Mouse (Mus musculus): ENCODE results near the gene Ak6. TPM values are rescaled to one million over a fixed set of nuclear protein-coding genes. Genes with fewer than 3 reads are reported as not detected.

Ak6 gene
- polyA plus RNA-seq, 1 experiment from 2014 or later, result 361 TPM

- H3K9me3 ChIP-seq (replicated peaks), result no peaks in the 10 kb centered on the region
- H3K4me1 ChIP-seq, result no peaks in the 10 kb centered on the region
- H3K27ac ChIP-seq, result no peak overlapping the region
- H3K36me3 ChIP-seq, result peaks cover 92% of the 10 kb centered on the region
- H3K4me3 ChIP-seq, result no peak overlapping the region
- WGBS, result 89% methylated on average over 4 of the region's 4 CpGs
- H3K27me3 ChIP-seq (ENCODE audit: low read depth, poor library complexity, severe bottlenecking), result peaks cover 8% of the 10 kb centered on the region
- DNase-seq (ENCODE audit: low spot score), result no peak
These were observed 28.5 kb upstream of the Ak6 start for GRCm38 (mm10) chr13:100622241-100622640.

DNA sequence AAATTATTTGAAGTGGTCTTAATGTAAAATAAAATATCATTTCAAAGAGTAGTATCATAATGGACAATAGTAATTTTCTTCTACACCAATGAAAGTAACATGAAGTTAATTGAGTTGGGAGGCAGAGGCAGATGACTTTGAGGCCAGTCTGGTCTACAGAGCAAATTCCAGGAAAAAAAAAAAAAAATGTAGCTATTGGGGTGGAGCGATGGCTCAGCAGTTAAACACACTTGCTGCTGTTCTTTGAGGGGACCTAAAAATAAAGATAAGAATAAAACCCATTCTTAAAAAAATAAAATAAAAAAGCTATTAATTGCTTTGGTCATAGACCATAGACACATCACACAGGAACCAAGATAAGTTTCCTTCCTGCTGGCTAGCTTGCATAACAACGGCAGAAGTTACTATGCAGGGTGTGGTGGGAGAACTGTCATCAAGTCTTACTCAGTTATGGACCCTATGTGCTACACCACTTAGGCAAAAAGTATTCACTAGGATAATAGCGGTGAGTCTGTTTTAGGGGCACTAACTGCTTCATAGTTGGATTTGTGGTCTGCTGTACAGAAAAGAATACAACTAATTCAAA, 16.6 kb upstream of the Ak6 start:
- H3K27ac ChIP-seq, result no peak overlapping the region
- H3K36me3 ChIP-seq, result peaks cover 95% of the 10 kb centered on the region
- no peak for DNase-seq (ENCODE audit: low spot score)
- no peaks in the 10 kb centered on the region for H3K4me1 ChIP-seq
- no peaks in the 10 kb centered on the region for H3K27me3 ChIP-seq (ENCODE audit: low read depth, poor library complexity, severe bottlenecking)
- no peaks in the 10 kb centered on the region for H3K9me3 ChIP-seq (replicated peaks)
- 97% methylated on average over 3 of the region's 3 CpGs for WGBS
- no peak overlapping the region for H3K4me3 ChIP-seq

GRCm38 (mm10) chr13:100642471-100643209, 8.1 kb upstream of the Ak6 start:
- no peak for DNase-seq (ENCODE audit: low spot score)
- Histone ChIP-seq H3K36me3 (peaks cover 97% of the 10 kb centered on the region), H3K27ac (no peak overlapping the region), H3K9me3 (replicated peaks) (no peaks in the 10 kb centered on the region), H3K27me3 (ENCODE audit: low read depth, poor library complexity, severe bottlenecking) (no peaks in the 10 kb centered on the region), H3K4me3 (no peak overlapping the region), H3K4me1 (no peaks in the 10 kb centered on the region)
- 93% methylated on average over 4 of the region's 4 CpGs for WGBS

DNA sequence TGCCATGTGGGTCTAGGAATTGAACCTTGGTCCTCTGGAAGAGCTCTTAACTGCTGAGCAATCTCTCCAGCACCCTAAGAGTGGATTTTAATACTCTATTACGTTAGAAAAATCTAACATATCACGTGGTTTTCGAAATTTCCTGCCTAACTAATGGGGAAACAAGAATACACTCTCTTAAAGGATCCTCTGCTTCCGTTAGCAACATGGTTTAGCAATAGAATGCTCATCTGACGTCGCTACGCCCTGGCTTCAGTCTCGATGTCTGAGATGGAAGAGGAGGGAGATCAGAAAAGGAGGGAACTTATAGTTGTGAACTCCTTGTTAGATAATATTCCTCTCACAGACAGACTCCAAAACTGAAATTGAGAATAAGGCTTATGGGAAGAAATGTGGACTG, 2.6 kb upstream of the Ak6 start:
- no peaks in the 10 kb centered on the region for H3K9me3 ChIP-seq (replicated peaks)
- H3K4me3 ChIP-seq, result no peak overlapping the region
- peaks cover 51% of the 10 kb centered on the region for H3K36me3 ChIP-seq
- H3K27ac ChIP-seq, result no peak overlapping the region
- H3K27me3 ChIP-seq (ENCODE audit: low read depth, poor library complexity, severe bottlenecking), result no peaks in the 10 kb centered on the region
- peaks cover 11% of the 10 kb centered on the region for H3K4me1 ChIP-seq
- DNase-seq (ENCODE audit: low spot score), result no peak
- WGBS, result 94% methylated on average over 8 of the region's 8 CpGs

DNA sequence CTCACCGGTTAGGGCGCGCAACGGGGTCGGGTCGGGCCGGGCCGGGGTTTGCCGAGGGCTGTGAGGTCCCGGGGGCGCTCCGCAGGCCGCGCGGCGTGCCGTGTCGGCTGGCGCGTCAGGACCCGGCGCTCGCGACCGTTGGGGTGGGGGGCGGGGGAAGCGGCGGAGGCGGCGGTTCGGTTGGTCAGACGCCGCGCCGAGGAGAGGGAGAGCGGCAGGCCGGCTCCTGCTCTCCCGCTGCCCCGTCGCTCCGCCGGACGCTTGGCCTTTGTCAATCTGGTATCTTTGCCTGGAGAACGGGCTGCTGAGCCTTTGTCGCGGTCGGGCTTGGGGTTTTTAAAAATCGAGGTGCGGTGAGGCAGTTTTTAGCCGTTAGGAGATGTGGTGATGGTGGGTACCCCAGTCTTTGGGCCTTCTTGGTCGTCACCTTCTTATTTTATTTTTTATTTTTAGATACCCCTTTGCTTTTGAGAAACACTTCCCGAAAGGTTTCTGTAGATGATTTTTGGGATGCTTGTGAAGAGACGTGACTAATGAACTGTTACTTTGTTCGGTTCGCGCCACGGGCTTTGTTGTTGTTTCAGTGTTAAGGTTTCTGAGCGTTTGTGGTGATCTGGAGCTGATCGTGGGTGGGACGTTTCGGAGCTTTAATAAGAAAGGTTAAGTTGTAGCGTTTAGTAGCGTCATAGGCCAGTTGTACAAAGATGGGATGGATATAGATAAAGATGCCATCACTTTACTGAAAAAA, 834 bp downstream of the Ak6 start, which contains the start of gene Taf9:
Taf9 (plus strand) TSS at position 141 of the 748 bp plus-strand sequence.
- Histone ChIP-seq H3K4me3 (peak within 1 kb of the TSS; percentile 95), H3K27ac (peak within 1 kb of the TSS; percentile 99), H3K36me3 (peaks cover 41% of the 10 kb centered on the region), H3K4me1 (peaks cover 11% of the 10 kb centered on the region), H3K9me3 (replicated peaks) (no peaks in the 10 kb centered on the region), H3K27me3 (ENCODE audit: low read depth, poor library complexity, severe bottlenecking) (no peaks in the 10 kb centered on the region)
- under 1% methylated on average over 51 of the region's 63 CpGs for WGBS
- DNase-seq (ENCODE audit: low spot score), result no peak

- Histone ChIP-seq H3K4me3 (no peak overlapping the region), H3K27me3 (ENCODE audit: low read depth, poor library complexity, severe bottlenecking) (no peaks in the 10 kb centered on the region), H3K4me1 (no peaks in the 10 kb centered on the region), H3K27ac (no peak overlapping the region), H3K36me3 (peaks cover 54% of the 10 kb centered on the region), H3K9me3 (replicated peaks) (no peaks in the 10 kb centered on the region)
- no peak for DNase-seq (ENCODE audit: low spot score)
- 95% methylated on average over 5 of the region's 5 CpGs for WGBS
These were observed 7.3 kb downstream of the Ak6 start for GRCm38 (mm10) chr13:100658091-100658490.

GRCm38 (mm10) chr13:100659864-100660456, 9.2 kb downstream of the Ak6 start:
- H3K4me3 ChIP-seq, result no peak overlapping the region
- H3K27me3 ChIP-seq (ENCODE audit: low read depth, poor library complexity, severe bottlenecking), result no peaks in the 10 kb centered on the region
- H3K27ac ChIP-seq, result no peak overlapping the region
- H3K36me3 ChIP-seq, result peaks cover 60% of the 10 kb centered on the region
- no peaks in the 10 kb centered on the region for H3K4me1 ChIP-seq
- WGBS, result 49% methylated on average over 4 of the region's 4 CpGs
- H3K9me3 ChIP-seq (replicated peaks), result no peaks in the 10 kb centered on the region
- DNase-seq (ENCODE audit: low spot score), result peak; percentile 74

DNA sequence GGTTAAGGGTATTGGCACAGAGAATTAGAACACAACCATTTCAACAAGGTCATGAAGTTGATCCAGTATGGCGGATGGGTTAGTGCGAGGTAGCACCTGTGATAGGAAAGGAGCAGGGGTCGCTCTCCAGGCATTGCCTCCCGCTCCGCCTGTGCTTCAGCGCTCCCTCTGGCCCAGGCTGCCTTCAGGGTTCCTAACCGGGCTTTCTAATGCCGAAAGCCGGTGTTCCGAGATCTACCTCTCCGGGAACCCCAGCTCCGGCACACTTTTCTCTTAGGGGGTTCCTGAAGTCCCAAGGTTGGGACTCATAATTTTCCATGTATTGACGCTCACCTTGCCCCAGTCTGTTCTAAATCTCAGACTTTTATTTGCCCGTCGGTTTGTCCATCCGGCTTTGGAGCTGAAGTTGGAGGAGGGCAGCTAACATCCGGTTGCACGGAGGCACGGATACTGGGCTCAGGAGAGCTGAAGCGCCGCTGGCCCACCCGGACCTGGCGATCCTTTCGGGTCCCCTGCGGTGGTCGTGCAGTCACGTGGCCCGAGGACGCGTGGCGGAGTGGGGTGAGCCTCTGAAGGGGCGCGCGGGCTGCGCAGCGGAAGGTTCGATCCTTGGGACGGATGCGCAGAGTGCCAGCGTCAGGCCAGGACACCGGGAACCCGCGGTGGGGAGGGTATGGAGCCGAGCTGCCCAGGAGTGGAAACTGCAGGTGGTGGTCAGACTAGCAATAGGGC, 18.7 kb downstream of the Ak6 start, which contains the start of gene Ccdc125:
Ccdc125 (plus strand) TSS at position 427 of the 732 bp plus-strand sequence.
- Histone ChIP-seq H3K9me3 (replicated peaks) (no peaks in the 10 kb centered on the region), H3K4me1 (0 out of 2 replicates have a peak, but pooled peaks cover 6% of the 10 kb centered on the region), H3K27ac (peak within 1 kb of the TSS; percentile 85), H3K27me3 (ENCODE audit: low read depth, poor library complexity, severe bottlenecking) (no peaks in the 10 kb centered on the region), H3K36me3 (peaks cover 24% of the 10 kb centered on the region), H3K4me3 (peak within 1 kb of the TSS; percentile 64)
- WGBS, result under 1% methylated on average over 44 of the region's 44 CpGs
- peak; percentile 77 for DNase-seq (ENCODE audit: low spot score)

- Histone ChIP-seq H3K4me1 (0 out of 2 replicates have a peak, but pooled peaks cover 6% of the 10 kb centered on the region), H3K36me3 (peaks cover 18% of the 10 kb centered on the region), H3K27me3 (ENCODE audit: low read depth, poor library complexity, severe bottlenecking) (no peaks in the 10 kb centered on the region), H3K4me3 (peak overlapping the region; percentile 64), H3K27ac (peak overlapping the region; percentile 85), H3K9me3 (replicated peaks) (no peaks in the 10 kb centered on the region)
- no peak for DNase-seq (ENCODE audit: low spot score)
- WGBS, result 71% methylated on average over 9 of the region's 9 CpGs
These were observed 19.5 kb downstream of the Ak6 start for GRCm38 (mm10) chr13:100670181-100670741.

DNA sequence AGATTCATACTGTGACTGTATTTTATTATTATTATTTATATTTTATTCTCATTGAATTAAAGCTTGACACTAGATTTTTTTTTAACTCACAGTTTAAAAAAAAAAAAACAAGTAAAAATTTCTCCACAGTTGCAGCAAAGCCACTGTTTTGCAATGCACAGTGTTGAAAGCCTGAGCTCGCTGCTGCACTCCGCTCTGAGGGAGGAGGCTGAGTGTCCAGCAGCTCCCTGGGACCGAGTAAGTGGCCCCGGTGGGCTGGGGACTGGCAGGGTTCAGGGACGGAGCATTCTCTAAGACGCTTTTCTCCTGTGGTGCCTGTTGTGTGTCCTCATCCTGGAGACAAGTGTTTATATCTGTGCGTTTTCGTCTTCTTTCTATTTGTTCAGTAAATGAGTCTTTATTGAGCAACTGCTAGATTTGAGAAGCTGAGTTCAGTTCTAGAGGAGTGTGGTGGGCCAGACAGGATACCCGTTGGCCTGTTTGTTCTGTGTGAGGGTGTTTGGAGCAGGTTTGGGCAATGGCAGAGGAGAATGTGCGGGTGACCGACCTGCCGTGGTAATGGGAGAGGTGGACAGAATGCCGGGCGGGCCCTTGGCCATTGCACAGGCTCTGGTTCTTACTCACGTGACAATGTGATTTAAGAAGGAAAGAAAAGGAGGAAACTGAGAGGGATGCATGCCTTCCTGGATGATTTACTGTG, 25.3 kb downstream of the Ak6 start:
- WGBS, result 88% methylated on average over 15 of the region's 15 CpGs
- Histone ChIP-seq H3K36me3 (no peaks in the 10 kb centered on the region), H3K4me1 (no peaks in the 10 kb centered on the region), H3K27me3 (ENCODE audit: low read depth, poor library complexity, severe bottlenecking) (no peaks in the 10 kb centered on the region), H3K9me3 (replicated peaks) (no peaks in the 10 kb centered on the region), H3K4me3 (no peak overlapping the region), H3K27ac (no peak overlapping the region)
- DNase-seq (ENCODE audit: low spot score), result no peak

- Histone ChIP-seq H3K4me1 (no peaks in the 10 kb centered on the region), H3K4me3 (no peak overlapping the region), H3K9me3 (replicated peaks) (no peaks in the 10 kb centered on the region), H3K27ac (no peak overlapping the region), H3K27me3 (ENCODE audit: low read depth, poor library complexity, severe bottlenecking) (no peaks in the 10 kb centered on the region), H3K36me3 (no peaks in the 10 kb centered on the region)
- DNase-seq (ENCODE audit: low spot score), result no peak
- WGBS, result 90% methylated on average over 8 of the region's 8 CpGs
These were observed 30.8 kb downstream of the Ak6 start for GRCm38 (mm10) chr13:100681615-100682014.

Data from limb, embryonic 10.5 days (tissue).